Mouse (Mus musculus) myocyte (in vitro differentiated cells): Measurements from ENCODE around the gene Hoxc8.

Experiments
- CEBPB ChIP-seq: IDR thresholded peaks from 2 replicates; pipeline ENCODE4 v1.6.1; 2011; ENCODE audit warnings: mild to moderate bottlenecking, moderate library complexity; ENCODE audit not compliant: poor library complexity, insufficient read depth, severe bottlenecking
- E2F4 ChIP-seq: IDR thresholded peaks from one replicate; pipeline ENCODE4 v1.6.1; 2011; ENCODE audit warnings: mild to moderate bottlenecking, control low read depth, moderate library complexity; ENCODE audit not compliant: insufficient read depth
- MAX ChIP-seq: IDR thresholded peaks from one replicate; pipeline ENCODE4 v1.6.1; 2011; ENCODE audit warnings: low read depth, mild to moderate bottlenecking, control low read depth
- MYOD1 ChIP-seq, 3 experiments: IDR thresholded peaks; one replicate each; pipeline ENCODE4 v1.6.1; 2011; ENCODE audit warnings: control low read depth in 2 of 3, low read depth in 2 of 3, mild to moderate bottlenecking in 2 of 3, moderate library complexity in 1 of 3; ENCODE audit not compliant: insufficient read length in 2 of 3, control insufficient read depth in 1 of 3
- MYOG ChIP-seq, 3 experiments: IDR thresholded peaks; one replicate each; pipeline ENCODE4 v1.6.1; 2011; ENCODE audit warnings: control low read depth in 2 of 3, low read depth in 2 of 3, mild to moderate bottlenecking in 2 of 3; ENCODE audit not compliant: insufficient read length in 2 of 3, control insufficient read depth in 1 of 3, insufficient read depth in 1 of 3
- POLR2A ChIP-seq: IDR thresholded peaks from one replicate; pipeline ENCODE4 v1.6.1; 2011; ENCODE audit warnings: low read depth, mild to moderate bottlenecking, control low read depth, moderate library complexity; ENCODE audit not compliant: insufficient read length
- POLR2AphosphoS2 ChIP-seq: IDR thresholded peaks from one replicate; pipeline ENCODE4 v1.6.1; 2011; ENCODE audit warnings: low read depth, control low read depth; ENCODE audit not compliant: insufficient read length
- REST ChIP-seq: IDR thresholded peaks from one replicate; pipeline ENCODE4 v1.6.1; 2011; ENCODE audit warnings: mild to moderate bottlenecking, control low read depth, moderate library complexity; ENCODE audit not compliant: insufficient read depth, insufficient read length
- TCF12 ChIP-seq: IDR thresholded peaks from one replicate; pipeline ENCODE4 v1.6.1; 2011; ENCODE audit warnings: mild to moderate bottlenecking, control low read depth; ENCODE audit not compliant: poor library complexity, insufficient read depth, severe bottlenecking
- USF1 ChIP-seq: IDR thresholded peaks from one replicate; pipeline ENCODE4 v1.6.1; 2011; ENCODE audit warnings: low read depth, mild to moderate bottlenecking, control low read depth, moderate library complexity

DNA sequence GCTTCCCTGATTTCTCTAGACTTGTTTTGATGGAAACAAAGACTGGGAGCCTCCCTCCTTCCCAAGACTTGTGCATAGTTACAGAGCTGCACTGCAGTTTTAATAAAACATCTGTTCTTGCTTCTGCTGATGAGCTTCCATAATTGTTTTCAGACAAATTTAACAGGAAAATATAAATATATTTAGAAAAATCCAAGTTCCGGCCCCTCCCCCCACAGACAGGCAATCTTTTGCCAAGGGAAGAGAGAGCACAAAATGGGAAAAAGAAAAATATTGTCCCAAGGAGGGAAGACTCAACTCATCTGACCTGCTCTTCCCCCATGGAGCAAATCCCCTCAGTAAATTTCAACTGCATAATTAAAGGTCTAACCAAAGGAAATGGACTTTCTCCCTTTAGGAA, 15.9 kb downstream of the Hoxc8 start:
- TF ChIP-seq E2F4, result no peak
- TF ChIP-seq USF1, result no peak
- no peak for TF ChIP-seq POLR2AphosphoS2
- no peak for TF ChIP-seq POLR2A
- no peak for TF ChIP-seq MYOD1 (IDR thresholded peaks at IDR 0.05; ENCODE audit: control insufficient read depth in 1 of 3, insufficient read length in 2 of 3, low read depth in 2 of 3)
- no peak for TF ChIP-seq CEBPB
- TF ChIP-seq TCF12, result no peak
- no peak for TF ChIP-seq MAX
- no peak for TF ChIP-seq MYOG (IDR thresholded peaks at IDR 0.05; ENCODE audit: control insufficient read depth in 1 of 3, insufficient read depth in 1 of 3, insufficient read length in 2 of 3, low read depth in 2 of 3)
- TF ChIP-seq REST, result no peak
